Mouse (Mus musculus) lung, adult 2 months (tissue): ENCODE measurements around the gene Marf1. TPM values are rescaled to one million over a fixed set of nuclear protein-coding genes. Genes with fewer than 3 reads are reported as not detected.
A peak's percentile ranks its signal among the peaks of the same experiment; 100 is the strongest.

Experiments used
- DNase-seq: peaks from one replicate; pipeline ENCODE4 v3.0.0; 2022
- H3K4me1 ChIP-seq: fragments of 200-500 bp; 2 replicates; pipeline ENCODE4 v1.6.1; 2011; ENCODE audit warnings: low read length; ENCODE audit not compliant: control insufficient read depth, insufficient read depth
- H3K4me3 ChIP-seq: fragments of 200-500 bp; replicated peaks from 2 replicates; pipeline ENCODE3; 2011; ENCODE audit warnings: low read depth, mild to moderate bottlenecking, control low read depth, low read length; ENCODE audit errors: extremely low read depth
- CTCF ChIP-seq: fragments of 200-500 bp; IDR thresholded peaks from 2 replicates; pipeline ENCODE4 v1.5.1; 2011; ENCODE audit warnings: mild to moderate bottlenecking, low read length, control low read depth; ENCODE audit not compliant: insufficient read depth
- POLR2A ChIP-seq: fragments of 200-500 bp; IDR thresholded peaks from 2 replicates; pipeline ENCODE4 v1.6.1; 2011; ENCODE audit warnings: low read depth, mild to moderate bottlenecking, control low read depth, low read length, borderline replicate concordance; ENCODE audit errors: extremely low read depth
- WGBS: fragments of 180-500 bp; shearing (Covaris S2); methylation state at CpG from one replicate; pipeline ENCODE4 v1.1.7; 2018; 5-methylcytosine and 5-hydroxymethylcytosine counted together
- polyA plus RNA-seq: library from polyadenylated mRNA; depleted of rRNA; stranded (reverse); fragments of >200 nt; gene quantifications from 2 replicates; pipeline ENCODE4 v1.2.3, GENCODE M21; 2012; rRNA removed

Gene Marf1
- 12.1 and 15.7 TPM in 2 replicates for polyA plus RNA-seq

DNA sequence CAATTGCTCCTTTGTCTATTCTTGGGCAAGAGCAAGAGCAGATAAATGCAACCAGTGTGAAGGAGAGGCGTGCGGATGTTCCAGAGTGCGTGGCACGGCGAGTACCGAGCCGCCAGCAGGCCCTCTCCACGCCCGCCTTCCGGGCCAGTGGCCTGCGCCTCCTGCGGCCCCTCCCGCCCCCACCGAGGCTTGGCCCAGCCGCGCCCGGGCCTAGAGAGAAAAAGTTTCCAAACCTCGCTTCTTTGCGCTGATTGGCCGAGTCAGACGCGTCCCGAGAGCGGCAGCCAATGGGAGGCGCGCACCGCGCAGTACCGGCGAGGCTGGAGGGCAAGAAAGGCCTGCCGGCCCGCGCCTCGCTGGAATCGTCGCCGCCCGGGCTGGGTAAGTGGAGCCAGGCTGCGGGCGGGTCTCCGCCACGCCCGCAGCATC lies at the start of gene Marf1, which contains the start of gene Nde1:
Gene Marf1, minus strand, starts transcription at position 364 of the 429 bp plus-strand sequence.
Gene Nde1, plus strand, starts transcription at position 288 of the 429 bp plus-strand sequence.
- Histone ChIP-seq H3K4me1 (no peaks in the 10 kb centered on the region; the same call in 1 of the 2 replicates), H3K4me3 (peak within 1 kb of the TSS; percentile 87)
- WGBS: under 1% methylated on average over 43 of the region's 43 CpGs
- peak; percentile 88 for DNase-seq
- TF ChIP-seq CTCF (no peak), POLR2A (peak; percentile 91)

DNA sequence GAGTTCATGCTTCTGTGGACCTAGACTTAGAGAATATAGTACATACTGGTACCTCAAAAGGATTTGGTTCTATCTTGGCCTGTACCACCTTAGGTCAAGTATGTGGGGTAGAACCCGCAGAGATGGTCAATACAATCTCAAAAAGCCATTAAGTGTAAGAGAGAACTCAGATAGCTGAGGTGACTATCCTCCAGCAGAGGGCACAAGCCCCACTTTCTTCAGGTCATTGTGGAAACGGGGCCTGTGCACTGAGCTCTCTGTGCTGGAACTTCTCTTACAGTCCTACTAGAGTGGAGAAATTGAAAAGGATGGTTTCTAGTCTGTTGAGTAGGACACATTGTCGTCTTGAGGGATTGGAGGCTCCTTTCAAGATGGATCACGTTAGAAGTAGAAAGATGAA lies 35.6 kb upstream of the Marf1 start:
- WGBS: 77% methylated on average over 4 of the region's 4 CpGs

DNA sequence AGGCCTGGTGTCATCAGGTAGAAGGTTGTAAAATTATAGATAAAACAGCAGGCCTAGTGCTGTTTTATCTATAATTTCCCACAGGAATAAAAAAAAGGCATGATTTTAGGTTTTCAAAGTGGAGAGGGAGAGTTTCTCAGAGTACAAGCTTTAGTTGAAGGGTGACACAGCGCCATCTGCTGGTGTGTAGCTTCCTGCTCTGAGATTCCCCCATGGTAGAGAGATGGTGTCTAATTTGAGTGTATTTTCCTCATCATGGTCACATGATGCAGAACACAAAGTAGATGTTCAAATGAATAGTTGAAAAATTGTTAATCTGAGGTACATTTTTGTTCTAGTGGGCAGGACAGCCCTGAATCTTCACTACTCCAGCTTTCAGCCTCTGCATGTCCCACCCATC lies 32.3 kb upstream of the Marf1 start:
- H3K4me1 ChIP-seq: no peaks in the 10 kb centered on the region
- peak; percentile 47 for DNase-seq
- H3K4me3 ChIP-seq: no peak overlapping the region
- TF ChIP-seq CTCF (peak; percentile 56), POLR2A (no peak)
- 30% methylated on average over 1 of the region's 1 CpGs for WGBS

More for the DNA sequence above, 35.6 kb upstream of the Marf1 start:
- DNase-seq: no peak
- TF ChIP-seq CTCF (no peak), POLR2A (no peak)
- no peaks in the 10 kb centered on the region for H3K4me1 ChIP-seq
- no peak overlapping the region for H3K4me3 ChIP-seq

- 40% methylated on average over 9 of the region's 9 CpGs for WGBS
- Histone ChIP-seq H3K4me3 (no peak overlapping the region), H3K4me1 (no peaks in the 10 kb centered on the region)
- no peak for TF ChIP-seq POLR2A
- no peak for TF ChIP-seq CTCF
- peak; percentile 11 for DNase-seq
These were observed 31.2 kb upstream of the Marf1 start for GRCm38 (mm10) chr16:14194164-14194950.

DNA sequence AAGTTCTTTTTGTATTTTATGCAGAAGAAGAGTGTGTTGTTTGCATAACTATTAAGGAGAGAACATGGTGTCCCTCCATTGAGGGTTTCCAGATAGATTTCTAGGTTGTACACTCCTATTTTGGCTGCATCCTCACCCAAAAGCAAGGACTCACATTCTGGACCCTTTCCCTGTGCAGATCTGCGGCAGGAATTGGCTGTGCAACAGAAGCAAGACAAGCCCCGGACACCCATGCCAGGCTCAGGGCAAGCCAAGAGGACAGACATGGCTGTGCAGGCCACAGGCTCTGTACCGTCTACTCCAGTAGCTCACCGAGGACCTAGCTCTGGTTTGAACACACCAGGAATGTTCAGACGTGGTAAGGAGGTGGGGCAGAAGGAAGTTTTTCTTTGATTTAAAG lies 22.4 kb upstream of the Marf1 start:
- H3K4me3 ChIP-seq: no peak overlapping the region
- no peaks in the 10 kb centered on the region for H3K4me1 ChIP-seq
- DNase-seq: no peak
- TF ChIP-seq CTCF (no peak), POLR2A (no peak)
- 94% methylated on average over 5 of the region's 5 CpGs for WGBS

GRCm38 (mm10) chr16:14183856-14184255 lies 20.7 kb upstream of the Marf1 start:
- H3K4me1 ChIP-seq: peaks cover 4% of the 10 kb centered on the region; the same call in 1 of the 2 replicates
- DNase-seq: no peak
- no peak overlapping the region for H3K4me3 ChIP-seq
- 44% methylated on average over 1 of the region's 1 CpGs for WGBS
- no peak for TF ChIP-seq POLR2A
- TF ChIP-seq CTCF: no peak

DNA sequence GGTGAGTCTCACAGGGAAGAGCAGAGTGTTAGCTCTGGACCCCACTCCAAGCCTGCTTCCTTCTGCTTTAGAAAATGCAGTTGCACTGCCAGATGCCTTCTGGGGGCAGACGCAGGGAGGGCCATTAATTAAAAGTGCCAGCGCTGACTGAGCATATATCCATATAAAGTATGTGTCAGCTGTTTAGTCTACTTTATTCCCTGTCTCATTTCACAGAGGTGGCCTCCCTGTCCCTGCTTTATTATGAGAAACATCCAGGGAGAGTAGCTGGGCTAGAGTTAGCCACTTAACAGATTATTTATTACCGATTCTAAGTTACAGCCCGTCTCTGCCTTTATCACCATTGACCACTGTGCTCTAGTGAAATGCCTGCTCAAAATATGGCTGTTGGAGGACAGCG lies 19.2 kb upstream of the Marf1 start:
- WGBS: 84% methylated on average over 5 of the region's 5 CpGs
- Histone ChIP-seq H3K4me3 (no peak overlapping the region), H3K4me1 (peaks cover 9% of the 10 kb centered on the region; the same call in 1 of the 2 replicates)
- TF ChIP-seq CTCF (no peak), POLR2A (no peak)
- DNase-seq: no peak

GRCm38 (mm10) chr16:14180163-14180733 lies 17.1 kb upstream of the Marf1 start:
- Histone ChIP-seq H3K4me3 (no peak overlapping the region), H3K4me1 (peaks cover 13% of the 10 kb centered on the region; the same call in 1 of the 2 replicates)
- TF ChIP-seq CTCF (no peak), POLR2A (no peak)
- 42% methylated on average over 6 of the region's 6 CpGs for WGBS
- no peak for DNase-seq

- Histone ChIP-seq H3K4me3 (no peak overlapping the region), H3K4me1 (peaks cover 13% of the 10 kb centered on the region; the same call in 1 of the 2 replicates)
- no peak for DNase-seq
- 45% methylated on average over 3 of the region's 3 CpGs for WGBS
- TF ChIP-seq CTCF: no peak
These were observed 14.9 kb upstream of the Marf1 start for GRCm38 (mm10) chr16:14178041-14178440.
